Mouse (Mus musculus) ES-E14 (cell line): ENCODE measurements at regions not wholly inside any gene's neighbourhood (a gene's known extent, or its start where the extent isn't known, plus 50 kb on each side); places are given as distances from the start of the nearest gene placed in this dataset.

Experiments used
- DNase-seq: peaks from one replicate; pipeline ENCODE4 v3.0.0-alpha.2; 2013; ENCODE audit warnings: low read depth, low spot score
- H3K27ac ChIP-seq: 2 replicates; pipeline ENCODE4 v1.5.1; 2012; ENCODE audit warnings: low read depth, mild to moderate bottlenecking, low read length, moderate library complexity, mixed read lengths; ENCODE audit not compliant: poor library complexity, insufficient read depth, severe bottlenecking
- H3K36me3 ChIP-seq: 2 replicates; pipeline ENCODE4 v1.6.1; 2012; ENCODE audit warnings: mild to moderate bottlenecking, low read length, moderate library complexity, mixed read lengths; ENCODE audit not compliant: control insufficient read depth, poor library complexity, insufficient read depth, severe bottlenecking
- H3K4me1 ChIP-seq, 2 experiments: fragments of 150-350 bp in 1 of 2; sonication (generic) in 1 of 2; 2 replicates each; pipeline ENCODE4 v1.6.1; 2012; ENCODE audit warnings: low read length in 2 of 2, mild to moderate bottlenecking in 1 of 2, mixed read lengths in 1 of 2; ENCODE audit not compliant: control insufficient read depth in 2 of 2, insufficient read depth in 2 of 2, poor library complexity in 1 of 2
- H3K4me3 ChIP-seq, 2 experiments: fragments of 150-350 bp in 1 of 2; sonication (generic) in 1 of 2; 2 replicates each; pipeline ENCODE4 v1.5.1; 2012; ENCODE audit warnings: low read length in 2 of 2, low read depth in 1 of 2, mild to moderate bottlenecking in 1 of 2, mixed read lengths in 1 of 2; ENCODE audit not compliant: insufficient read depth in 1 of 2, poor library complexity in 1 of 2, severe bottlenecking in 1 of 2
- H3K9ac ChIP-seq: 2 replicates; pipeline ENCODE4 v1.6.1; 2012; ENCODE audit warnings: low read depth, mild to moderate bottlenecking, low read length, mixed read lengths; ENCODE audit not compliant: poor library complexity, insufficient read depth, severe bottlenecking
- H3K9me3 ChIP-seq: fragments of 150-350 bp; sonication (generic); 2 replicates; pipeline ENCODE4 v1.6.1; 2012; ENCODE audit warnings: low read depth, mild to moderate bottlenecking, low read length; ENCODE audit not compliant: control insufficient read depth, insufficient read depth
- CHD2 ChIP-seq: IDR thresholded peaks from 2 replicates; pipeline ENCODE4 v1.6.1; 2014; ENCODE audit warnings: mild to moderate bottlenecking, low read depth, low read length, inconsistent platforms
- HCFC1 ChIP-seq: IDR thresholded peaks from 2 replicates; pipeline ENCODE4 v1.6.1; 2012; ENCODE audit warnings: low read length, inconsistent platforms, borderline replicate concordance; ENCODE audit not compliant: insufficient read depth
- MAFK ChIP-seq: IDR thresholded peaks from 2 replicates; pipeline ENCODE4 v1.6.1; 2014; ENCODE audit warnings: mild to moderate bottlenecking, low read depth, low read length, inconsistent platforms; ENCODE audit not compliant: insufficient read depth
- ZC3H11A ChIP-seq: IDR thresholded peaks from 2 replicates; pipeline ENCODE4 v1.6.1; 2012; ENCODE audit warnings: low read depth, mild to moderate bottlenecking, inconsistent platforms, low read length, borderline replicate concordance
- ZNF384 ChIP-seq: IDR thresholded peaks from 2 replicates; pipeline ENCODE4 v1.6.1; 2012; ENCODE audit warnings: low read depth, low read length, inconsistent platforms
- in situ Hi-C, 2 experiments: fragments of 600-800 bp; cut with MboI; formaldehyde crosslinking; loops; one replicate each; pipeline ENCODE4 v1.15.1; 2025; ENCODE audit warnings: low sequenced_read_pairs in 2 of 2, inconsistent platforms in 1 of 2; ENCODE audit not compliant: unreplicated experiment in 2 of 2

GRCm38 (mm10) chr1:105087623-105088022 lies 268.9 kb downstream of the Rnf152 start:
- in situ Hi-C loops: no loop called here

GRCm38 (mm10) chr1:105084556-105084955 lies 272.0 kb downstream of the Rnf152 start:
- no peak for TF ChIP-seq MAFK
- TF ChIP-seq ZC3H11A: no peak
- TF ChIP-seq CHD2: no peak
- TF ChIP-seq ZNF384: no peak
- TF ChIP-seq HCFC1: no peak
- no peaks in the 10 kb centered on the region for H3K4me1 ChIP-seq
- in situ Hi-C loops: no loop called here
- no peaks in the 10 kb centered on the region for H3K36me3 ChIP-seq
- no peak overlapping the region for H3K4me3 ChIP-seq
- H3K9me3 ChIP-seq: no peaks in the 10 kb centered on the region
- H3K27ac ChIP-seq: no peak overlapping the region
- no peak for DNase-seq
- H3K9ac ChIP-seq: no peak overlapping the region

More at GRCm38 (mm10) chr1:105087623-105088022, 268.9 kb downstream of the Rnf152 start:
- no peak overlapping the region for H3K27ac ChIP-seq
- no peaks in the 10 kb centered on the region for H3K36me3 ChIP-seq
- H3K4me1 ChIP-seq: no peaks in the 10 kb centered on the region
- TF ChIP-seq ZC3H11A: no peak
- no peak for TF ChIP-seq CHD2
- TF ChIP-seq HCFC1: no peak
- no peak for TF ChIP-seq MAFK
- no peak for TF ChIP-seq ZNF384
- H3K9me3 ChIP-seq: no peaks in the 10 kb centered on the region
- H3K9ac ChIP-seq: no peak overlapping the region
- no peak overlapping the region for H3K4me3 ChIP-seq
- DNase-seq: no peak

GRCm38 (mm10) chr1:105083551-105084103 lies 272.9 kb downstream of the Rnf152 start:
- H3K9ac ChIP-seq: no peak overlapping the region
- TF ChIP-seq CHD2 (no peak), ZC3H11A (no peak), MAFK (no peak), ZNF384 (no peak), HCFC1 (no peak)
- no peak overlapping the region for H3K4me3 ChIP-seq
- H3K4me1 ChIP-seq: no peaks in the 10 kb centered on the region
- in situ Hi-C loops: no loop called here
- no peaks in the 10 kb centered on the region for H3K9me3 ChIP-seq
- no peak overlapping the region for H3K27ac ChIP-seq
- no peak for DNase-seq
- no peaks in the 10 kb centered on the region for H3K36me3 ChIP-seq

- in situ Hi-C loops: no loop called here
Measured at GRCm38 (mm10) chr1:105082823-105083550, 273.5 kb downstream of the Rnf152 start.

More at GRCm38 (mm10) chr1:105082823-105083550, 273.5 kb downstream of the Rnf152 start:
- H3K9ac ChIP-seq: no peak overlapping the region
- no peak overlapping the region for H3K4me3 ChIP-seq
- no peaks in the 10 kb centered on the region for H3K4me1 ChIP-seq
- no peaks in the 10 kb centered on the region for H3K9me3 ChIP-seq
- DNase-seq: no peak
- TF ChIP-seq ZC3H11A: no peak
- no peak for TF ChIP-seq HCFC1
- no peak for TF ChIP-seq CHD2
- TF ChIP-seq ZNF384: no peak
- TF ChIP-seq MAFK: no peak
- no peaks in the 10 kb centered on the region for H3K36me3 ChIP-seq
- H3K27ac ChIP-seq: no peak overlapping the region
